Mouse (Mus musculus) gastrocnemius, postnatal 10 days (tissue): ENCODE data around the gene Tex44. TPM values are rescaled to one million over a fixed set of nuclear protein-coding genes. Genes with fewer than 3 reads are reported as not detected.

Experiments
- DNase-seq: peaks from one replicate; pipeline ENCODE4 v3.0.0; 2021; ENCODE audit warnings: mixed read lengths
- total RNA-seq, 2 experiments: library from RNA; stranded (reverse); gene quantifications; 2 replicates each; pipeline ENCODE4 v1.2.3; 2021

Tex44 gene
- total RNA-seq, 2 experiments from 2014 or later, result not detected

GRCm38 (mm10) chr1:86447596-86448171, 21.6 kb downstream of the Tex44 start:
- no peak for DNase-seq

- DNase-seq, result no peak
Observed at GRCm38 (mm10) chr1:86448272-86448671, 22.1 kb downstream of the Tex44 start.

GRCm38 (mm10) chr1:86449966-86450365, 23.8 kb downstream of the Tex44 start:
- no peak for DNase-seq

- DNase-seq, result no peak
Observed at GRCm38 (mm10) chr1:86452713-86453112, 26.6 kb downstream of the Tex44 start.

- no peak for DNase-seq
Observed at GRCm38 (mm10) chr1:86456892-86457581, 30.9 kb downstream of the Tex44 start.

GRCm38 (mm10) chr1:86459371-86459770, 33.2 kb downstream of the Tex44 start:
- no peak for DNase-seq

- no peak for DNase-seq
Observed at GRCm38 (mm10) chr1:86464223-86464874, 38.2 kb downstream of the Tex44 start.

- DNase-seq, result no peak
Observed at GRCm38 (mm10) chr1:86464875-86465224, 38.7 kb downstream of the Tex44 start.

GRCm38 (mm10) chr1:86467416-86467815, 41.3 kb downstream of the Tex44 start:
- DNase-seq, result no peak

- no peak for DNase-seq
Observed at GRCm38 (mm10) chr1:86469876-86470275, 43.7 kb downstream of the Tex44 start.

GRCm38 (mm10) chr1:86470519-86471181, 44.5 kb downstream of the Tex44 start:
- peak; percentile 74 for DNase-seq

GRCm38 (mm10) chr1:86471504-86471961, 45.4 kb downstream of the Tex44 start:
- DNase-seq, result peak; percentile 56

GRCm38 (mm10) chr1:86472197-86472952, 46.2 kb downstream of the Tex44 start:
- DNase-seq, result peak; percentile 75

- DNase-seq, result no peak
Observed at GRCm38 (mm10) chr1:86473109-86473760, 47.1 kb downstream of the Tex44 start.

Other genes with a start within 250 kb of the Tex44 start
- under 1 TPM; 0.09 to 0.29 TPM for gene B3gnt7, start 123.5 kb upstream of the Tex44 start, total RNA-seq
- gene Ncl, start 66.9 kb upstream of the Tex44 start, total RNA-seq, result 100 to 1,000 TPM; 143 to 165 TPM
- gene Nmur1, start 101 bp upstream of the Tex44 start, total RNA-seq, result not detected
- 100 to 1,000 TPM; 358 to 428 TPM for gene Ptma, start 100.4 kb downstream of the Tex44 start, total RNA-seq
- 10 to 100 TPM; 32.5 to 40.2 TPM for gene Pde6d, start 156.3 kb downstream of the Tex44 start, total RNA-seq
- gene Cops7b, start 156.6 kb downstream of the Tex44 start, total RNA-seq, result 10 to 100 TPM; 10.5 to 12.6 TPM
- gene Nppc, start 244.2 kb downstream of the Tex44 start, total RNA-seq, result 1 to 10 TPM; 1.9 to 2.2 TPM